Mouse (Mus musculus) testis, adult 2 months (tissue): ENCODE results near the gene Rpl26. TPM values are rescaled to one million over a fixed set of nuclear protein-coding genes. Genes with fewer than 3 reads are reported as not detected.

Source experiments
- H3K27ac ChIP-seq: fragments of 200-500 bp; 2 replicates; pipeline ENCODE4 v1.5.1; 2012; ENCODE audit warnings: low read depth, low read length; ENCODE audit not compliant: control insufficient read depth, insufficient read depth
- H3K27me3 ChIP-seq: fragments of 200-500 bp; 2 replicates; pipeline ENCODE4 v1.6.1; 2012; ENCODE audit warnings: mild to moderate bottlenecking, low read length, moderate library complexity; ENCODE audit not compliant: control insufficient read depth, insufficient read depth
- H3K36me3 ChIP-seq: fragments of 200-500 bp; 2 replicates; pipeline ENCODE4 v1.6.1; 2012; ENCODE audit warnings: mild to moderate bottlenecking, low read length; ENCODE audit not compliant: control insufficient read depth, insufficient read depth
- H3K4me1 ChIP-seq: fragments of 200-500 bp; 2 replicates; pipeline ENCODE4 v1.6.1; 2012; ENCODE audit warnings: low read length; ENCODE audit not compliant: control insufficient read depth, insufficient read depth
- H3K4me3 ChIP-seq: fragments of 200-500 bp; 2 replicates; pipeline ENCODE4 v1.5.1; 2012; ENCODE audit warnings: low read depth, mild to moderate bottlenecking, low read length, moderate library complexity, mixed read lengths; ENCODE audit not compliant: control insufficient read depth
- CTCF ChIP-seq: fragments of 200-500 bp; IDR thresholded peaks from 2 replicates; pipeline ENCODE4 v1.5.1; 2012; ENCODE audit warnings: low read depth, mild to moderate bottlenecking, inconsistent platforms, low read length, moderate library complexity; ENCODE audit not compliant: control insufficient read depth, insufficient read depth, insufficient replicate concordance
- POLR2A ChIP-seq: fragments of 200-500 bp; IDR thresholded peaks from 2 replicates; pipeline ENCODE4 v1.6.1; 2012; ENCODE audit warnings: low read depth, mild to moderate bottlenecking, inconsistent platforms, low read length, moderate library complexity; ENCODE audit not compliant: control insufficient read depth
- polyA plus RNA-seq: library from polyadenylated mRNA; depleted of rRNA; stranded (reverse); fragments of >200 nt; gene quantifications from 2 replicates; pipeline ENCODE4 v1.2.3, GENCODE M21; 2012

Gene Rpl26
- polyA plus RNA-seq, 1 experiment, result 938 TPM

DNA sequence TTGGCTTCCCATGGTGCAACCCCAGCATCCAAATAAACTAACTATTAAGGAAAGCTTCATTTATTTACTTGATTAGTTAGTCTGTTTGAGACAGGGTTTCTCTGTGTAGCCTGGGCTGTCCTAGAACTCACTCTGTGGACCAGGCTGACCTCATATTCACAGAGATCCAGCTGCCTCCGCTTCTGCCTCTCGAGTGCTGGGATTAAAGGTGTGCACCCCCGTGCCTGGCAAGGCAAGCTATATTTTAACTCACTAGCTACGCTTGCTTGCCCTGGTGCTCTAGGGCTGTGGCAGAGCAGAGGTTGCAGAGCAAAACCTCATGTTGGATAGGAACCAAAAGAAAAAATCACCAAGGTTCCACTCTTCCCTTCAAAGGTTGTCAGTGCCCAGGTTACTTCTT is 39.1 kb downstream of the Rpl26 start:
- TF ChIP-seq POLR2A (no peak), CTCF (no peak)
- Histone ChIP-seq H3K27ac (no peak overlapping the region), H3K4me3 (no peak overlapping the region), H3K27me3 (no peaks in the 10 kb centered on the region), H3K36me3 (no peaks in the 10 kb centered on the region), H3K4me1 (peaks cover 14% of the 10 kb centered on the region)

DNA sequence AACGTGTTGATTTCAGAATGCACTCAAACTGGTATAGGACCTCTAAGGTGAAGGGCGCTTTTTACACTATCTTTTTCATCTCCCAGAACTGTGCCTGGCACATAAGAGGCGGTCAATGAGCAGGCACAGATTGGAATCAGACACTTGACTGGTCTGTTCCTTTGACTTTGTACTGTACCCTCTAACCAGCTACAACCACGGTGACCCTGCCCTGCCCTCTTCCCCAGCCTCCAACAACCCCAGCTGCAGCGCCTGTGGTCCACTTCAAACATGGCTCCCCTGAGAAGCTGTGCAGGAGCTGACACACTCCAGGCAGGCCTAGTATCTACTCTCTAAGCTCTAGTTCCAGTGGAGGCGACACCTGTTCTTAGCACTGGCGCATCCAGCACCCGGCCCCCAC is 41.3 kb downstream of the Rpl26 start:
- peak overlapping the region; percentile 84 for H3K4me3 ChIP-seq
- TF ChIP-seq POLR2A, result no peak
- no peak for TF ChIP-seq CTCF
- H3K36me3 ChIP-seq, result no peaks in the 10 kb centered on the region
- H3K27ac ChIP-seq, result no peak overlapping the region
- H3K27me3 ChIP-seq, result no peaks in the 10 kb centered on the region
- H3K4me1 ChIP-seq, result peaks cover 18% of the 10 kb centered on the region

DNA sequence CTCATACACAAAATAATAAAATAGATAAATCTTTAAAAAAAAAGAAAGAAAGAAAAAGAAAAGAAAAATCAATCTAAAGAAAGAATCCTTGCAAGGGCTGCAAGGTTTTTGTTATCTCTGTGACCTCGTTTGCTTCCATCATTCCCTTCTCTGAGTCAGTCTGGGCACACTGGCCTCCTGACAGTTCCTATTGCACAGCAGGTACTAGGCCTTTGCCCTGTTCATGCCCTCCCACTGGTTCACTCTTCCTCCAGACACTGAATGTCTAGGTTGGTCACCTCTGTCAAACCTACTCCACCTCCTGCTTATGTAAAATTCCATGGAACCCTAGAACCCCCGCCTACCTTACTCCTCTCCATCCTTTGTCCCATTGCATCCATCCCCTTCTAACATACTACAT is 43.9 kb downstream of the Rpl26 start:
- no peak for TF ChIP-seq POLR2A
- no peak for TF ChIP-seq CTCF
- H3K36me3 ChIP-seq, result no peaks in the 10 kb centered on the region
- peaks cover 16% of the 10 kb centered on the region for H3K4me1 ChIP-seq
- no peaks in the 10 kb centered on the region for H3K27me3 ChIP-seq
- no peak overlapping the region for H3K27ac ChIP-seq
- no peak overlapping the region for H3K4me3 ChIP-seq

DNA sequence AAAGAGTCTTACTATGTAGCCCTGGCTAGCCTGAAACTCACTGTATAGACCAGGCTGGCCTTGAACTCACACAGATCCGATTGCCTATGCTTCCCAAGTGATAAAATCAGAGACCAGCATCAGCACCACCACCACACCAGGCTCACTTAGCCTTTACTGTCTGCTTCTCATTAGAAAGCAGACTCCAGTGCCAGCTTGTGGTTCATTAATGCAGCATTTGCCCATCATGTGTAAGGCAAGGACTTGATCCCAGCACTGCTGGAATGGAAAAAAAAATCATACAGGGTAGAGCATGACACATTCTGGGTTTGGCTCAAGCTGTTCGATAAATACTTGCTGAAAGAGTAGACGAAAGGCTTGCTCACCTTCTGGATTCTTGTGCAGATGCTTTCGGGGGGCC is 44.6 kb downstream of the Rpl26 start:
- peaks cover 15% of the 10 kb centered on the region for H3K4me1 ChIP-seq
- H3K27me3 ChIP-seq, result no peaks in the 10 kb centered on the region
- TF ChIP-seq CTCF (no peak), POLR2A (no peak)
- no peaks in the 10 kb centered on the region for H3K36me3 ChIP-seq
- H3K4me3 ChIP-seq, result no peak overlapping the region
- no peak overlapping the region for H3K27ac ChIP-seq

DNA sequence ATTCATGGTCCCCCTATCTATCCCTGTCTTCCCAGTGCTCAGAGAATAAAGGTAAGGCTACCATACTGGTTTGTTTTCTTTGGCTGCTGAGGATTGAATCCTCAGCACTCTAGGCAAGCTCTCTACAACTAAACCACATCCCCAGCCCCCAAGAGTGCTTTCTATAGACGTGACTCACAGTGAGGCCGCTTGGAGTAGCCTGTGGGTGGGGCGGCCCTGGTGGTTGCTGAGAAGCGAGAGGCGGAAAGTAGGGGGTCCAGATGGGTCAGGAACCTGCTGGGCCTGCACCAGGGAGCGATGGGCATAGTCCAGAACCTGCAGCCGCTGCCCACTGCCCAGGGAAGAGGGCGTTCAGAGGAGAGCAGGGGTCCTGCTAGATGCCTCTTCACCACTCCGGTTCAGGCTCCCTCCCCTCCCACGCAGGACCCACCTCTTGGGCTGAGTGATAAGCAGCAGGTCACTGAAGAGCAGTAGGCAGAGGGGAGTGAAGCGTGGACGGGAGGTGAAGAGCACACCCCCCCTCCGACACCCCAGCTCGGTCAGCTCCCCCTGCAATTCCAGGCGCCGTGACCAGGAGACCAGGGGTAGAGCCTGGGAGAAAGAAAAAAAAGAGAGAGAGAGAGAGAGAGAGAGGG is 45.5 kb downstream of the Rpl26 start:
- H3K4me1 ChIP-seq, result peaks cover 15% of the 10 kb centered on the region
- H3K27me3 ChIP-seq, result no peaks in the 10 kb centered on the region
- H3K36me3 ChIP-seq, result no peaks in the 10 kb centered on the region
- no peak overlapping the region for H3K27ac ChIP-seq
- TF ChIP-seq POLR2A (no peak), CTCF (no peak)
- H3K4me3 ChIP-seq, result no peak overlapping the region

DNA sequence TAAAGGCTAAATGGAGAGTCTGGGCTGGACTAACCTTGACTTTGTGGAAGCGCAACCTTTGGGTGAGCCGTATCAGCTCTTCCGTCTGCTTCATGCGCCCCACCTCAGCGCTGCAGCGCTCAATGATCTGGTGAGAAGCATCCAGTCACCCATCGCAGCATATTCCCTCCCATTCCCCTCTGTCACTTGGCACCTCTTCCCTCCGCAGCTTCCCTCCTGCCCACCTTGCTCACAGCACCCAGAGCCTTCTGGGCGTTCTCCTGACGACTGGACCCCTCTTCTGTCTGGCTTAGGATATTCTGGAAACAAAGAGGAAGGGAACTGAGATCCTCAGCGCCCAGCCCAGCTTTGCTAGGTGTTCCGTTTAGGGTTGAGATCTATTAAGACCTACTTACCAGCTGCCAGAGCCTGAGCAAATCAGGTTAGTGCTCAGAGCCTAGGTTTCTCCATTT is 46.2 kb downstream of the Rpl26 start:
- TF ChIP-seq POLR2A (no peak), CTCF (no peak)
- H3K36me3 ChIP-seq, result no peaks in the 10 kb centered on the region
- H3K27me3 ChIP-seq, result no peaks in the 10 kb centered on the region
- H3K4me3 ChIP-seq, result no peak overlapping the region
- H3K27ac ChIP-seq, result no peak overlapping the region
- H3K4me1 ChIP-seq, result peaks cover 15% of the 10 kb centered on the region

DNA sequence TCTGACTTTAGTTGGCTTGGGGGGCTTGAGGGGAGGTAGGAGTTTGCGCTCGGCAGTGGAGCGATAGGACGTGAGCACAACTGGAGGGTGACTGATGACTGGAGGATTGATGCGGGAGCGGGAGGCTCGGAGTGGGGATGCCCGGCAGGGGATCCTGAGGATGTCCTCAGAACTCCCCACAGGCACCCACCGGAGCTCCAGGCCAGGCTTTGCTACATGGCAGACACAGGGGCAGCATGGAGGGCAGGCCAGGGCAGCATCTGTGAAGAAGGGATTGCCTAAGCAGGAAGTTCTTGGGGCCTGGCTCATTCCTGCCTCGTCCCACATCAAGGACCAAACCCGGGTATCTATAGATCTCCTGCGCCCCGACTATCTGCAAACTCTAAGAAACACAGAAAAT is 52.5 kb downstream of the Rpl26 start:
- Histone ChIP-seq H3K27me3 (no peaks in the 10 kb centered on the region), H3K27ac (no peak overlapping the region), H3K4me3 (no peak overlapping the region), H3K36me3 (no peaks in the 10 kb centered on the region), H3K4me1 (peaks cover 11% of the 10 kb centered on the region)
- TF ChIP-seq CTCF, result no peak
- no peak for TF ChIP-seq POLR2A
